Mouse (Mus musculus) spleen, adult 2 months (tissue): Measurements from ENCODE around the gene Tmem179.

ENCODE experiments used
- CTCF ChIP-seq: fragments of 200-500 bp; IDR thresholded peaks from 2 replicates; pipeline ENCODE4 v1.5.1; 2011; ENCODE audit warnings: mild to moderate bottlenecking, inconsistent platforms; ENCODE audit not compliant: insufficient read depth, insufficient read length, insufficient replicate concordance; ENCODE audit errors: extremely low read depth
- POLR2A ChIP-seq: fragments of 200-500 bp; IDR thresholded peaks from 2 replicates; pipeline ENCODE4 v1.6.1; 2011; ENCODE audit warnings: low read depth, low read length, inconsistent platforms

- no peak for TF ChIP-seq POLR2A
- TF ChIP-seq CTCF = no peak
These were observed 52.6 kb downstream of the Tmem179 start for GRCm38 (mm10) chr12:112463750-112464444.
